Mouse (Mus musculus) brain, embryonic 14.5 days (tissue): ENCODE data around the gene Ddx54.

Source experiments
- CTCF ChIP-seq: fragments of 200-500 bp; IDR thresholded peaks from 2 replicates; pipeline ENCODE4 v1.5.1; 2012; ENCODE audit warnings: inconsistent platforms, mild to moderate bottlenecking, moderate library complexity, borderline replicate concordance; ENCODE audit not compliant: insufficient read depth, insufficient read length; ENCODE audit errors: extremely low read depth
- POLR2A ChIP-seq: fragments of 200-500 bp; IDR thresholded peaks from 2 replicates; pipeline ENCODE4 v1.6.1; 2012; ENCODE audit warnings: mild to moderate bottlenecking, inconsistent platforms, borderline replicate concordance; ENCODE audit not compliant: poor library complexity, insufficient read depth, insufficient read length, severe bottlenecking; ENCODE audit errors: extremely low read depth

- TF ChIP-seq CTCF (no peak), POLR2A (no peak)
These were observed 48.3 kb downstream of the Ddx54 start for GRCm38 (mm10) chr5:120660816-120661215.
